Mouse (Mus musculus) kidney, postnatal 4 days (tissue): ENCODE data around the gene 4930447C04Rik.

Source experiments
- DNase-seq, 2 experiments: peaks; one replicate each; pipeline ENCODE4 v3.0.0; 2021; ENCODE audit warnings: mixed read lengths in 2 of 2

Gene 4930447C04Rik

GRCm38 (mm10) chr12:72940071-72940821 is at the start of gene 4930447C04Rik:
TSS of gene 4930447C04Rik (minus strand) at chr12:72940774.
- DNase-seq = no peak

- DNase-seq = no peak
These were observed 42.7 kb upstream of the 4930447C04Rik start for GRCm38 (mm10) chr12:72983071-72983857.

- DNase-seq = no peak
These were observed 42.0 kb upstream of the 4930447C04Rik start for GRCm38 (mm10) chr12:72982616-72983015.

GRCm38 (mm10) chr12:72979236-72979635 is 38.7 kb upstream of the 4930447C04Rik start:
- no peak for DNase-seq

GRCm38 (mm10) chr12:72977851-72978250 is 37.3 kb upstream of the 4930447C04Rik start:
- no peak for DNase-seq

- DNase-seq = peak; percentile 80 to 84
These were observed 36.1 kb upstream of the 4930447C04Rik start for GRCm38 (mm10) chr12:72976718-72977117.

- no peak for DNase-seq
These were observed 35.6 kb upstream of the 4930447C04Rik start for GRCm38 (mm10) chr12:72976172-72976571.

GRCm38 (mm10) chr12:72973161-72973560 is 32.6 kb upstream of the 4930447C04Rik start:
- DNase-seq = peak; percentile 63 to 70

GRCm38 (mm10) chr12:72970620-72971019 is 30.0 kb upstream of the 4930447C04Rik start:
- DNase-seq = no peak

GRCm38 (mm10) chr12:72967541-72967940 is 27.0 kb upstream of the 4930447C04Rik start:
- no peak for DNase-seq

- no peak for DNase-seq
These were observed 22.2 kb upstream of the 4930447C04Rik start for GRCm38 (mm10) chr12:72962761-72963160.

GRCm38 (mm10) chr12:72958446-72958845 is 17.9 kb upstream of the 4930447C04Rik start:
- DNase-seq = no peak

- DNase-seq = no peak
These were observed 17.4 kb upstream of the 4930447C04Rik start for GRCm38 (mm10) chr12:72957829-72958424.

- no peak for DNase-seq
These were observed 14.3 kb upstream of the 4930447C04Rik start for GRCm38 (mm10) chr12:72954906-72955305.

GRCm38 (mm10) chr12:72953858-72954257 is 13.3 kb upstream of the 4930447C04Rik start:
- no peak for DNase-seq

- no peak for DNase-seq
These were observed 12.5 kb upstream of the 4930447C04Rik start for GRCm38 (mm10) chr12:72953089-72953488.

- no peak for DNase-seq
These were observed 6.8 kb upstream of the 4930447C04Rik start for GRCm38 (mm10) chr12:72947335-72947734.

GRCm38 (mm10) chr12:72946805-72947204 is 6.2 kb upstream of the 4930447C04Rik start:
- no peak for DNase-seq

GRCm38 (mm10) chr12:72946064-72946395 is 5.5 kb upstream of the 4930447C04Rik start:
- no peak for DNase-seq

GRCm38 (mm10) chr12:72945301-72946063 is 4.9 kb upstream of the 4930447C04Rik start:
- peak; percentile 18 to 27 for DNase-seq

- peak in 1 of 2 experiments; percentile 19 for DNase-seq
These were observed 4.0 kb upstream of the 4930447C04Rik start for GRCm38 (mm10) chr12:72944411-72945225.

GRCm38 (mm10) chr12:72943574-72944110 is 3.1 kb upstream of the 4930447C04Rik start:
- DNase-seq = no peak
